Mouse (Mus musculus) stomach, postnatal 0 days (tissue): ENCODE measurements around the gene Krt78. TPM values are rescaled to one million over a fixed set of nuclear protein-coding genes. Genes with fewer than 3 reads are reported as not detected.

Experiments
- ATAC-seq: fragments of 200-750 bp; cut with Nextera tagmentation; 2 replicates; pipeline ENCODE4 v1.8.0; 2017; ENCODE audit not compliant: low FRiP score, low TSS enrichment
- DNase-seq: peaks from one replicate; pipeline ENCODE4 v3.0.0-alpha.2; 2016; ENCODE audit warnings: low spot score
- H3K27ac ChIP-seq: fragments of 300-500 bp; sonication (generic); replicated peaks from 2 replicates; pipeline ENCODE4 v1.5.1; 2014; ENCODE audit warnings: mild to moderate bottlenecking, control low read depth
- H3K27me3 ChIP-seq: fragments of 300-500 bp; sonication (generic); 2 replicates; pipeline ENCODE4 v1.6.1; 2014; ENCODE audit warnings: low read length; ENCODE audit not compliant: control insufficient read depth, insufficient read depth
- H3K36me3 ChIP-seq: fragments of 300-500 bp; sonication (generic); 2 replicates; pipeline ENCODE4 v1.6.1; 2014; ENCODE audit warnings: low read length, mixed read lengths; ENCODE audit not compliant: control insufficient read depth, insufficient read depth
- H3K4me1 ChIP-seq: fragments of 300-500 bp; sonication (generic); replicated peaks from 2 replicates; pipeline ENCODE4 v1.6.1; 2014; ENCODE audit warnings: antibody characterized with exemption; ENCODE audit not compliant: control insufficient read depth, insufficient read depth
- H3K4me2 ChIP-seq: fragments of 300-500 bp; sonication (generic); replicated peaks from 2 replicates; pipeline ENCODE4 v1.6.1; 2014; ENCODE audit warnings: low read depth, mild to moderate bottlenecking, control low read depth, moderate library complexity
- H3K4me3 ChIP-seq: fragments of 300-500 bp; sonication (generic); 2 replicates; pipeline ENCODE4 v1.5.1; 2014; ENCODE audit warnings: low read depth, low read length, control low read depth
- H3K9ac ChIP-seq: fragments of 300-500 bp; sonication (generic); 2 replicates; pipeline ENCODE4 v1.6.1; 2014; ENCODE audit warnings: mild to moderate bottlenecking, low read length, control low read depth, mixed read lengths
- H3K9me3 ChIP-seq: fragments of 300-500 bp; sonication (generic); 2 replicates; pipeline ENCODE4 v1.6.1; 2016; ENCODE audit warnings: low read length; ENCODE audit not compliant: control insufficient read depth
- CTCF ChIP-seq: IDR thresholded peaks from 2 replicates; pipeline ENCODE4 v1.5.1; 2016; ENCODE audit warnings: antibody characterized with exemption, low read depth, mild to moderate bottlenecking, moderate library complexity
- EP300 ChIP-seq: optimal IDR thresholded peaks from 2 replicates; pipeline ENCODE3; 2016; ENCODE audit warnings: antibody characterized with exemption
- WGBS: fragments of 180-500 bp; shearing (Covaris S2); extraction: QIAGEN DNeasy Blood & Tissue Kit; methylation state at CpG from one replicate; pipeline ENCODE4 v1.1.7; 2014; 5-methylcytosine and 5-hydroxymethylcytosine counted together
- polyA plus RNA-seq: library from polyadenylated mRNA; unstranded; fragments of >200 nt; fragmentation: Nextera tagmentation; extraction: Ambion mirVana; gene quantifications from 2 replicates; pipeline ENCODE4 v1.2.1, GENCODE M21; 2015

Gene Krt78
- polyA plus RNA-seq, 1 experiment from 2014 or later: 49.3 TPM

DNA sequence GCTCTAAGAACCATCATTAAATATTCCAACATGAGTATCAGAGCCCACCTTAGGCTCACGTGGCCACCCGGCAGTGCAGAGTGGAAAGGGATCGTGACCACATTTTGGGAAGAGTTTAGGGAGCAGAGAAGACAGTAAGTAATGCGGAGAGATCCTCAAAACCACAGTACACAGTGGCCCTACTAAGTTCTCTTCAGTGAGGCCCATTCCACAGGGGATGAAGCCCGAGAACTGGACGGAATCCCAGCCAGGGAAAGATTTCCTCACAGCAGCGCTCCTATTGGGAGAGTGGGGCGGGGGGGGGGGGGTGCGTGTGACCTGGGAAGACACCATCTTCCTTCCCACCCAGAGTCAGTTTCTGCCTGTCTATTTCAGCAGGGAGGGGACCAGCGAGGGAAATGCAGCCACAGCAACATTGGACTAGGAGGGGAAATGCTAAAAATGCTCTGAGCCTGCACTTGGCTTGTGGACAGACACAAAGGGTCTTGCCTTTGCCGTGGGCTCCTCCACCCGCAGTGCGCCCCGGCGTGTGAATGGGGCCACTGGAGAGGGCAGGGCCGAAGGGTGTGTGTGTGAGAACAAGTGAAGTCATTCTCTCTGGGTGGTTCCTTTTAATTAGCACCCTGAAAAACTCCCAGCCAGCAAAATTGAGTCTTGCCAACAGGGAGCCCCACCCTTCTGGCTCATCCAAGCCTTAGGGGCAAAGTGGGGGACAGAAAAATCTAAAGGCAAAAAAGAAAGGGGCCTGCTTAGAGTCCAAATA is 20.2 kb upstream of the Krt78 start:
- no peaks in the 10 kb centered on the region for H3K36me3 ChIP-seq
- H3K27ac ChIP-seq: peak overlapping the region; percentile 99
- peaks cover 30% of the 10 kb centered on the region for H3K4me1 ChIP-seq
- peak overlapping the region; percentile 23 for H3K4me2 ChIP-seq
- no peak for TF ChIP-seq CTCF
- no peak for TF ChIP-seq EP300
- peak; percentile 65 for DNase-seq
- ATAC-seq: no peak
- no peaks in the 10 kb centered on the region for H3K27me3 ChIP-seq
- WGBS: 39% methylated on average over 16 of the region's 16 CpGs
- H3K9ac ChIP-seq: peak overlapping the region; percentile 55
- H3K4me3 ChIP-seq: no peak overlapping the region
- no peaks in the 10 kb centered on the region for H3K9me3 ChIP-seq

GRCm38 (mm10) chr15:101973414-101974077 is 19.5 kb upstream of the Krt78 start:
- Histone ChIP-seq H3K27ac (peak overlapping the region; percentile 99), H3K4me3 (no peak overlapping the region), H3K9me3 (no peaks in the 10 kb centered on the region), H3K4me1 (peaks cover 30% of the 10 kb centered on the region), H3K27me3 (no peaks in the 10 kb centered on the region), H3K36me3 (no peaks in the 10 kb centered on the region), H3K4me2 (peak overlapping the region; percentile 23), H3K9ac (peak overlapping the region; percentile 55)
- ATAC-seq (peak; percentile 19; the same call in 1 of the 2 replicates), DNase-seq (peak; percentile 96)
- TF ChIP-seq EP300: no peak
- TF ChIP-seq CTCF: peak; percentile 99
- WGBS: 12% methylated on average over 15 of the region's 15 CpGs

DNA sequence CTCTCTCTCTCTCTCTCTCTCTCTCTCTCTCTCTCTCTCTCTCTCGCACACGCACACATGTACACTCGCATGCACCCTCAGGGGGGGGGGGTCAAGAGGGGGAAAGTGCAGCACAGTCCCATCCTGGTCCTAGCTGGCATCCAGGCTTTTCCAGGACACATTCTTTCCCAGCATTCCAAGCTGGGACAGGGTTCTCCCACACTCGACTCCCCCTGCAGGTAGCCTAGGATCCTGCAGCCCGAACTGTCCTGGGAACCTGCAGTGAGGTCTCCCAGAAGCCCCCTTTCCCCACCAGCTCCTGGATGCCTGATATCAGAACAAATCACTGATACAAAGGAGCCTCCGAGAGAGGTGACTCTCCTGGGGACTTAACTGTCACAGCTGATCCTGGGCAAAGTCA is 16.4 kb upstream of the Krt78 start:
- no peak for TF ChIP-seq EP300
- peak; percentile 86 for TF ChIP-seq CTCF
- no peak overlapping the region for H3K4me2 ChIP-seq
- ATAC-seq: no peak
- peak overlapping the region; percentile 69 for H3K27ac ChIP-seq
- no peaks in the 10 kb centered on the region for H3K9me3 ChIP-seq
- peak; percentile 75 for DNase-seq
- no peak overlapping the region for H3K9ac ChIP-seq
- H3K4me1 ChIP-seq: peaks cover 9% of the 10 kb centered on the region
- H3K36me3 ChIP-seq: no peaks in the 10 kb centered on the region
- WGBS: 11% methylated on average over 3 of the region's 6 CpGs
- no peaks in the 10 kb centered on the region for H3K27me3 ChIP-seq
- no peak overlapping the region for H3K4me3 ChIP-seq

- peaks cover 2% of the 10 kb centered on the region; the same call in 1 of the 2 replicates for H3K4me1 ChIP-seq
- no peak overlapping the region for H3K9ac ChIP-seq
- H3K27me3 ChIP-seq: no peaks in the 10 kb centered on the region
- no peak overlapping the region for H3K4me2 ChIP-seq
- no peak for TF ChIP-seq CTCF
- TF ChIP-seq EP300: no peak
- no peak overlapping the region for H3K4me3 ChIP-seq
- no peaks in the 10 kb centered on the region for H3K9me3 ChIP-seq
- DNase-seq (peak; percentile 91), ATAC-seq (peak; percentile 92)
- no peaks in the 10 kb centered on the region for H3K36me3 ChIP-seq
- whole genome bisulfite sequencing: 48% methylated on average over 8 of the region's 8 CpGs
- peak overlapping the region; percentile 78 for H3K27ac ChIP-seq
Measured at GRCm38 (mm10) chr15:101966808-101967207, 12.7 kb upstream of the Krt78 start.

DNA sequence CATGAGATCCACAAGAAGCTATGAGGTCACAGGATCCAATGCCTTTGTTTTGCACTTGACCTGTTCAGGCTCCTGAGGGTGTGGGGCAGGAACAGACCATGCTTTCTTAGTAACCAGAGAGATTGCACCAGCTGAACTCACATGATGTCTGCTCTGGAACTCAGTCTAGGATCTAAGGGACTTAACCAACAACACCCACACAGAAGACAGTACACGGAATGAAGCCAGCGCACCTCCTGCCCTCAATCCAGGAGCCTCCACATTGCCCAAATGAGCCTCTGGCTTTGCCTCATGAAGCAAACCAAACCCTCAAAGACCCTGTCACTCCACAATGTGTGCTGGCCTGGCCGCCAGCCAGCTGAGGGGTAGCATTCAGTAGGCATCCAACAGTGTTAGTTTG is 4.8 kb upstream of the Krt78 start:
- H3K9me3 ChIP-seq: no peaks in the 10 kb centered on the region
- no peaks in the 10 kb centered on the region for H3K27me3 ChIP-seq
- no peak for TF ChIP-seq EP300
- no peak for TF ChIP-seq CTCF
- no peak overlapping the region for H3K4me3 ChIP-seq
- ATAC-seq (no peak), DNase-seq (no peak)
- no peak overlapping the region for H3K9ac ChIP-seq
- H3K27ac ChIP-seq: no peak overlapping the region
- H3K4me2 ChIP-seq: no peak overlapping the region
- H3K36me3 ChIP-seq: no peaks in the 10 kb centered on the region
- WGBS: 88% methylated on average over 3 of the region's 3 CpGs
- H3K4me1 ChIP-seq: no peaks in the 10 kb centered on the region
